Mouse (Mus musculus) embryonic facial prominence, embryonic 11.5 days (tissue): ENCODE measurements around the gene Kif26a. TPM values are rescaled to one million over a fixed set of nuclear protein-coding genes. Genes with fewer than 3 reads are reported as not detected.

Experiments used
- ATAC-seq: fragments of 200-750 bp; cut with Nextera tagmentation; replicated peaks from 2 replicates; pipeline ENCODE4 v1.8.0; 2017; ENCODE audit warnings: low read depth; ENCODE audit not compliant: insufficient number of reproducible peaks, low FRiP score, low TSS enrichment
- DNase-seq: peaks from one replicate; pipeline ENCODE4 v3.0.0-alpha.2; 2015; ENCODE audit warnings: low spot score
- H3K27ac ChIP-seq: fragments of 300-500 bp; sonication (generic); replicated peaks from 2 replicates; pipeline ENCODE4 v1.5.1; 2014; ENCODE audit warnings: mild to moderate bottlenecking, low read depth, low read length, control low read depth
- H3K27me3 ChIP-seq: fragments of 300-500 bp; sonication (generic); 2 replicates; pipeline ENCODE4 v1.6.1; 2014; ENCODE audit warnings: mild to moderate bottlenecking, low read length, moderate library complexity, mixed read lengths; ENCODE audit not compliant: control insufficient read depth, insufficient read depth
- H3K36me3 ChIP-seq: fragments of 300-500 bp; sonication (generic); replicated peaks from 2 replicates; pipeline ENCODE4 v1.6.1; 2014; ENCODE audit warnings: low read depth, mild to moderate bottlenecking, low read length, moderate library complexity, mixed read lengths; ENCODE audit not compliant: control insufficient read depth, insufficient read depth
- H3K4me1 ChIP-seq: fragments of 300-500 bp; sonication (generic); 2 replicates; pipeline ENCODE4 v1.6.1; 2014; ENCODE audit warnings: low read length, mixed read lengths; ENCODE audit not compliant: control insufficient read depth, insufficient read depth
- H3K4me2 ChIP-seq: fragments of 300-500 bp; sonication (generic); 2 replicates; pipeline ENCODE4 v1.6.1; 2014; ENCODE audit warnings: low read depth, mild to moderate bottlenecking, control low read depth, low read length, moderate library complexity
- H3K4me3 ChIP-seq: fragments of 300-500 bp; sonication (generic); 2 replicates; pipeline ENCODE4 v1.5.1; 2014; ENCODE audit warnings: low read depth, low read length, control low read depth
- H3K9ac ChIP-seq: fragments of 300-500 bp; sonication (generic); replicated peaks from 2 replicates; pipeline ENCODE4 v1.6.1; 2014; ENCODE audit warnings: mild to moderate bottlenecking, control low read depth, low read length
- H3K9me3 ChIP-seq: fragments of 300-500 bp; sonication (generic); replicated peaks from 2 replicates; pipeline ENCODE4 v1.6.1; 2016; ENCODE audit warnings: mild to moderate bottlenecking, low read length, inconsistent platforms, mixed read lengths; ENCODE audit not compliant: control insufficient read depth
- WGBS: fragments of 180-500 bp; shearing (Covaris S2); extraction: QIAGEN DNeasy Blood & Tissue Kit; methylation state at CpG from one replicate; pipeline ENCODE4 v1.1.7; 2014; 5-methylcytosine and 5-hydroxymethylcytosine counted together
- polyA plus RNA-seq: library from polyadenylated mRNA; unstranded; fragments of >200 nt; fragmentation: Nextera tagmentation; extraction: Ambion mirVana; gene quantifications from 2 replicates; pipeline ENCODE4 v1.2.1, GENCODE M21; 2014

The Kif26a gene
- polyA plus RNA-seq, 1 experiment from 2014 or later: 1.8 TPM

DNA sequence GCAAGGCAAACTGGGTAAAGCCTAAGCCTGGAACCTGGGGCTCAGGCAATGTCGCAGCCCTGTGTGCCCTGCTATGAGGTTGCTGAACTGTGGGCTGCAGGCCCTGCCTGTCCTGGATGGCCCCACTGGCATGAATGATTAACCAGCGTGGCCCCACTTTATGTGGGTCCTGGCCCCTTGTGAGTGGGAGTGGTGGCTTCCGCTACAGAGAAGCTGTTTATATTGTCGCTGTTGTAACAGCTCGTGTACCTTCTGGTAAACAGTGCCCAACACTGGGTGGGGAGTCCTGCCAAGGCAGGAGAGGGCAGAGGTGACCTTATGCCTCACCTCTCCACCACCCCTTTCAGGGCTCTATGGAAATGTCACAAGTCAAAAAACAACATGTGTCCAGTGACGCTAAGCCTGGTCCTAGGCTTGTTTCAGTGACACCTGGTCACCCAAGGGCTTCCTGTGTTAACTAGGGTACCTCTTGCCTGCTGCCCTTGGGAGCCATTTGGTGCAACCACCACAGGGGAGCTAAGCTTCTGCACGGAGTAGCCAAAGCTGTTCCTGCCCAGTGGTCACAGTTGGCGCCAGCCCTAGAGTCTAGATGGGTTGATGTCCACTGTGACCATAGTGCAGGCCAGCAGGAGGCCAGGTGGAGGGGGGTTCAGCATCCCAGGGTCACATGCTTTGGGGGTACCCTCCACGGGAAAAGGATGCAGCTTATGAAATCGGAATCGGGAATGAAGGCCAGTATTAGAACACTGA, 37.1 kb upstream of the Kif26a start:
- Histone ChIP-seq H3K27ac (no peak overlapping the region), H3K36me3 (no peaks in the 10 kb centered on the region), H3K9ac (no peak overlapping the region), H3K4me1 (peaks cover 3% of the 10 kb centered on the region; the same call in 1 of the 2 replicates), H3K4me3 (no peak overlapping the region), H3K9me3 (no peaks in the 10 kb centered on the region), H3K4me2 (no peak overlapping the region), H3K27me3 (no peaks in the 10 kb centered on the region)
- ATAC-seq (no peak), DNase-seq (no peak)
- 83% methylated on average over 11 of the region's 11 CpGs for WGBS

DNA sequence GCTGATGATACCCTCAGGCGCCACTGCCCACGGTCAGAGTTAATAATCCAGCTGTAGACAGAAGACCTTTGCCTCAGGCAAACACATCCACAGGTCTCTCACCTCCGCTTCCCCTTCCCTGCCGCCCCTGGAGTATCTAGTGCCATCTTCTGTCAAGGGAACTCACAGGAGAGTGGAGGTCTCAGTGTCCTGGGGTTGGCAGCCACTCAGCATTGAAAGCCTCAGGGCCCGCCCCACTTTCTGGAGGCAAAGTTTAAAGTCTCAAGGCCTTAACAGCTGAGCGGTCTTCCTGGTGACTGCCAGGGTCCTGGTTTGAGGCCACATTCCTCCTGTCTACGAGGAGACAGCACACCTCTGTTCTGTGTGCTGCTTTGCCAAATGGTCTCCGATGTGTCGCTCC, 36.3 kb upstream of the Kif26a start:
- Histone ChIP-seq H3K9ac (no peak overlapping the region), H3K36me3 (no peaks in the 10 kb centered on the region), H3K4me3 (no peak overlapping the region), H3K27ac (no peak overlapping the region), H3K9me3 (no peaks in the 10 kb centered on the region), H3K4me2 (no peak overlapping the region), H3K27me3 (no peaks in the 10 kb centered on the region), H3K4me1 (peaks cover 3% of the 10 kb centered on the region; the same call in 1 of the 2 replicates)
- ATAC-seq: no peak
- no peak for DNase-seq
- 80% methylated on average over 9 of the region's 9 CpGs for WGBS

DNA sequence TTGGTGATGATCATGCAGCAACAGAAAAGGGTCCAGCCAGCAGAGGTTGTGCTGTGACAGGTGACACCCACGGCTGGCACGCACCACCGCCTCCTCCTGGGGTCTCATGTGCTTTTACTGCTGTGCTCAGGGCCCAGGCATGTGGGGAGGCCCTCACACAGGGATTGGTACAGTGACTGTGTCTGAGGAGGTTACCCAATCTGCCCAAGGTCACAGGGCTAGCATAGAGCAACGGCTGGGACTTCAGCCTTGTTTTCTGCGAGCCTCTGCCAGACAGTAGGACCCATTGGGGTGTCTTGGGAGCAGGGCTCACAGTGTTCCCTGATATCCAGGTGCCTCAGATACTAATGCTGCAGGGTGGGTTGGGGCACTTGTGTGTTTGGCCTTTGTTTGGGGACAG, 34.7 kb upstream of the Kif26a start:
- H3K4me3 ChIP-seq: no peak overlapping the region
- WGBS: 87% methylated on average over 5 of the region's 5 CpGs
- no peaks in the 10 kb centered on the region for H3K36me3 ChIP-seq
- ATAC-seq: no peak
- DNase-seq: no peak
- no peaks in the 10 kb centered on the region for H3K27me3 ChIP-seq
- no peak overlapping the region for H3K27ac ChIP-seq
- H3K9ac ChIP-seq: no peak overlapping the region
- no peak overlapping the region for H3K4me2 ChIP-seq
- H3K9me3 ChIP-seq: no peaks in the 10 kb centered on the region
- peaks cover 3% of the 10 kb centered on the region; the same call in 1 of the 2 replicates for H3K4me1 ChIP-seq

DNA sequence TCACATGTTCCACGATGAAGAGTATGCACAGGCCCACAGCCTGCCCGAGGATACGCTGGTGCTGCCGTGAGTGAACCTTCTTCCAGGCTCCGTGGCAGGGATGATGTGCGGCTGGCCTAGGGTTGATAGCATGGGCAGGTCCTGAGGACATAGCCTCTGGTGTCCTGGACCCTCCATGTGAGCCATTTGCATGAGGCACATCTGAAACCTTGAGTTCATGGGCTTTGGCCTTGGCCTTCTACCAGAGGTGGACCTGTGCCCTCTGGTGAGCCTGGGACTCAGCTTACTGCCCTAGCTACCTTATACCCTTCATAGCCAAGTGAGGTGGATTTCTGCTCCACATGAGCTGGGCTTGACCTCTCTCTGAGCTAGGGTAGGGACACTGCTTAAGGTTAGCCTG, 33.8 kb upstream of the Kif26a start:
- Histone ChIP-seq H3K36me3 (no peaks in the 10 kb centered on the region), H3K27me3 (no peaks in the 10 kb centered on the region), H3K4me1 (no peaks in the 10 kb centered on the region), H3K9me3 (no peaks in the 10 kb centered on the region), H3K27ac (no peak overlapping the region), H3K4me3 (no peak overlapping the region), H3K9ac (no peak overlapping the region), H3K4me2 (no peak overlapping the region)
- ATAC-seq (0 out of 2 replicates have a peak, but pooled peaks have one; percentile 11), DNase-seq (no peak)
- WGBS: 94% methylated on average over 6 of the region's 6 CpGs

DNA sequence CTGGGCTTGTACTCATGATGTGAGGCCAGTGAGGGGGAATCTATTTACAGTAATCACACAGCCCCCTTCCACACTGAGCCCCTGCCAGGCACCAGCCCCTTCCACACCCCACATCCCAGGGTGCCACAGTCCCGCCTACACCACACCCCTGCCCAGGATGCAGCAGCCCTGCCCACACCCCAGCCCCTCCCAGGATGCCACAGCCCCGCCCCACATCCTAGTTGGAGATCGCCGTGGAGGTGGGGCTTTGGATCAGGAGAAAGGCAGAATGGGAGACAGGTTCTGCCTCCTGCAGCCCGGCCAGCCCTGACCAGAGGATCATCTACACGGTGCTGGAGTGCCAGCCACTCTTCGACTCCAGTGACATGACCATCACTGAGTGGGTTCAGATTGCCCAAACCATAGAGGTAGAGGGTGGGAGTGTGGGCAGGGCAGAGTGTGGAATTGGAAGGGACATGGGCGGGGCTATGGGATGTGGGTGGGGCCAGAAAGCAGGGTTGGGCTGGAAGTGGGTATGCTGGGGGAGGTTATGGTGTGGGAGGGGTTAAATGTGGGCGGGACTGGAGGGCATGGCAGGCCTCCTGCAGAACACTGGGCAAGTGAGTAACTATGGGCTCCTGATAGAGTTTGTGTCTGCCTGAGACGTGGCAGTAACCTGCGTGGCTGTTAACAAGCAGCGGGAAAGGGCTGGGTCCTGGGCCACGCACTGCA, 33.2 kb upstream of the Kif26a start:
- Histone ChIP-seq H3K9ac (no peak overlapping the region), H3K4me3 (no peak overlapping the region), H3K9me3 (no peaks in the 10 kb centered on the region), H3K27ac (no peak overlapping the region), H3K4me1 (no peaks in the 10 kb centered on the region), H3K27me3 (no peaks in the 10 kb centered on the region), H3K36me3 (no peaks in the 10 kb centered on the region), H3K4me2 (no peak overlapping the region)
- no peak for DNase-seq
- 18% methylated on average over 13 of the region's 13 CpGs for WGBS
- 0 out of 2 replicates have a peak, but pooled peaks have one; percentile 37 for ATAC-seq

DNA sequence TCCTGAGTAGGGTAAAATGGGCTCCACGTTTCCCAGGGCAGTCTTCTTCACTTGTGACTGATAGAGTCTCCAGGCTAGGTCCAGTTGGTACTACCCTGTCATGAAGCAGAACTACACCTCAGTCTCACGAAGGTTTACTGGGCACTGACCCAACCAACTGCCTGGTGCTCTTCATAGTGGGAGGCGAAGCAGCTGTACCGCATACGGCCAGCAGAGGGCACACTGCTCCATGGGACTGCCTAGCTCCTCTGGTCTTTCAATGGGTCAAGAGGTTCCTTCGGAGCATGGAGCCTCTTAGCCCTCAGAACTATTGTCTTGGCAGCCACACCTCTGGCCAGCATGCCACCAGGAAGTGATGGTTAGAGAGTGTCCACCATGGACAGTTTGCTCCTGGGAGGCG, 32.3 kb upstream of the Kif26a start:
- Histone ChIP-seq H3K4me2 (no peak overlapping the region), H3K4me3 (no peak overlapping the region), H3K9me3 (no peaks in the 10 kb centered on the region), H3K4me1 (no peaks in the 10 kb centered on the region), H3K9ac (no peak overlapping the region), H3K27ac (no peak overlapping the region), H3K36me3 (no peaks in the 10 kb centered on the region), H3K27me3 (no peaks in the 10 kb centered on the region)
- ATAC-seq: no peak
- WGBS: 14% methylated on average over 7 of the region's 7 CpGs
- peak; percentile 86 for DNase-seq

DNA sequence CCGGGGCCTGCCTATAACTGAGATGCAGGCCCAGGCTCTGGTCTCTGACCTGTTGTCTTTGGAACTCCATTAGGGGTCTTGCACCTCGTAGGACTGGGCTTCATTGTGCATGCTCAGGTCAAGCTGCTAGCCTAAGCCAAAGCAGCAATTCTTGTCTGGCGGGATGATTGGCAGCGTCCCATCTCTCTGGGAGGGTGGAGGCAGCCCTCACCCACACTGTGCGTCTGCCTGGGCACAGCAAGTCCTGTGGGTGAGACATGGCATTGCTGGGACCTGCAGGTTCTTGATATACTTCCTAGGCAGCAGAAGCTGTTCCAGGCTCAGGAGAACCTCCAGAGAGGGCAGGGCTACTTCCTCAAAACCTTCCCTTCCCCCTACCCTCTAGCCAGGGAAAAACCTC, 29.0 kb upstream of the Kif26a start:
- ATAC-seq (no peak), DNase-seq (no peak)
- 72% methylated on average over 5 of the region's 5 CpGs for WGBS
- Histone ChIP-seq H3K4me2 (no peak overlapping the region), H3K4me3 (no peak overlapping the region), H3K4me1 (no peaks in the 10 kb centered on the region), H3K9me3 (no peaks in the 10 kb centered on the region), H3K36me3 (no peaks in the 10 kb centered on the region), H3K27me3 (no peaks in the 10 kb centered on the region), H3K9ac (no peak overlapping the region), H3K27ac (no peak overlapping the region)

DNA sequence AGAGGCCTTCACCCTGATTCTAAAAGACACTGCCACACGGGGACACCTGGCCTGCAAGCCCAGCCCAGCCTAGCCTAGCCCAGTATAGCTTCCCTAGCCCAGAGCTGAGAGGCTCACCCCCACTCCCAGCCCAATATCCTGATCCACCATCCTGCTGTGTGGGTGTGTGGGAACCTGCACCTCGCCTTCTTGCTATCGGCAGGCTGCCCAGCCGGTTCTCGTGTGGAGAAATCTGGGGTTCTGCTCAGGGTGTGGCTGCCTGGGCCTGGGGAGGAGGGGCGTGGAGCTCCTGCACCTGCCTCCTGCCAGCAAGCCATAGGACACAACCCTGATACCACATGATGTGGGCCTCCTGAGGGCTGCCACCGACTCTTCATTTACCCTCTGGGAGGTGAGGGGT, 28.4 kb upstream of the Kif26a start:
- WGBS: 83% methylated on average over 7 of the region's 7 CpGs
- no peaks in the 10 kb centered on the region for H3K9me3 ChIP-seq
- H3K9ac ChIP-seq: no peak overlapping the region
- H3K36me3 ChIP-seq: no peaks in the 10 kb centered on the region
- H3K27me3 ChIP-seq: no peaks in the 10 kb centered on the region
- DNase-seq: no peak
- no peak for ATAC-seq
- H3K4me2 ChIP-seq: no peak overlapping the region
- H3K27ac ChIP-seq: no peak overlapping the region
- no peaks in the 10 kb centered on the region for H3K4me1 ChIP-seq
- H3K4me3 ChIP-seq: no peak overlapping the region
